Mouse (Mus musculus): ENCODE results near the gene Cenpu. TPM values are rescaled to one million over a fixed set of nuclear protein-coding genes. Genes with fewer than 3 reads are reported as not detected.

Gene Cenpu
- polyA plus RNA-seq, 1 experiment from 2014 or later: 8.8 TPM

GRCm38 (mm10) chr8:46617690-46618620 lies 66.1 kb downstream of the Cenpu start:
- H3K4me3 ChIP-seq (replicated peaks; ENCODE audit: low read length): peak overlapping the region; percentile 93
- H3K4me2 ChIP-seq (ENCODE audit: low read length): peak overlapping the region; percentile 67
- no peaks in the 10 kb centered on the region for H3K27me3 ChIP-seq (replicated peaks; ENCODE audit: control insufficient read depth, insufficient read depth, low read length)
- peak overlapping the region; percentile 97 for H3K9ac ChIP-seq (replicated peaks; ENCODE audit: low read depth, low read length)
- H3K9me3 ChIP-seq (ENCODE audit: control insufficient read depth, low read length): no peaks in the 10 kb centered on the region
- under 1% methylated on average over 38 of the region's 38 CpGs for WGBS
- peak overlapping the region; percentile 97 for H3K27ac ChIP-seq (ENCODE audit: low read length)
- ATAC-seq: peak; percentile 53
- no peaks in the 10 kb centered on the region for H3K36me3 ChIP-seq (ENCODE audit: control insufficient read depth, insufficient read depth)
- peaks cover 19% of the 10 kb centered on the region for H3K4me1 ChIP-seq (replicated peaks; ENCODE audit: control insufficient read depth, insufficient read depth, low read length)

DNA sequence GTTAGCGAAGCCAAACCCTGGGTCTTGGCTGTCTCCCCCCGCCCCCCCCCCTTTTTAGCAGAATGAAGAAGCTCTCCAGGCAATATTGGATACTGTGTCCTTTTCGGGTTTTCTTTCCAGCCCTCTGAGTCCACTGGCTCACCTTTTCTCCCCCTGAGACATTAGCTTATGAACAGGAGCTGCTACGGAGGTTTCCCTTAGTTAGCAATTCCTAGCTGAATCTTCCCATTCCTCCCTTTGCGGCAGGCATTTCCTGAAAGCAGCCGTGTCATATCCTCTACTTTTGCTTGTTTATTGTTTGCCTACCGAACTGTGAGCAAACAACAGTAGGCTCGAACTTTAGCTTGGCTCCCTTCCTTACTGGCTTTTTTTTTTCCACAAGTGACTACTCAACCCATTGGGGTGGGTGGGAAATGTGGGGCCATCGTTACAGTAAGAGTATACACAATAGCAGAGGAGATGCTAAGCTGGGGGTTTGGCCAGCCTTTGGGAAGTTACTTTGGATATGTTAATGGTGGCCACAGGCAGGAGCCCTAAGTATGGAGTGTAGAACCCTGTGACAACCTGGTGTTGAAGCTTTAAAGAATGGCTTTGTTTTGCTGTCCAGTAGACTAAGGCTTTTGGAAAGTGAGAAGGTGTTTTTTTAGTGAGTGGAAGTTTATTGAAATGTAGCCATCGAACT lies 67.0 kb downstream of the Cenpu start:
- no peaks in the 10 kb centered on the region for H3K9me3 ChIP-seq (ENCODE audit: control insufficient read depth, low read length)
- H3K36me3 ChIP-seq (ENCODE audit: control insufficient read depth, insufficient read depth): no peaks in the 10 kb centered on the region
- peak overlapping the region; percentile 67 for H3K4me2 ChIP-seq (ENCODE audit: low read length)
- H3K27me3 ChIP-seq (replicated peaks; ENCODE audit: control insufficient read depth, insufficient read depth, low read length): no peaks in the 10 kb centered on the region
- peak overlapping the region; percentile 93 for H3K4me3 ChIP-seq (replicated peaks; ENCODE audit: low read length)
- WGBS: 1% methylated on average over 10 of the region's 10 CpGs
- ATAC-seq: no peak
- H3K4me1 ChIP-seq (replicated peaks; ENCODE audit: control insufficient read depth, insufficient read depth, low read length): peaks cover 19% of the 10 kb centered on the region
- peak overlapping the region; percentile 97 for H3K9ac ChIP-seq (replicated peaks; ENCODE audit: low read depth, low read length)
- no peak overlapping the region for H3K27ac ChIP-seq (ENCODE audit: low read length)

DNA sequence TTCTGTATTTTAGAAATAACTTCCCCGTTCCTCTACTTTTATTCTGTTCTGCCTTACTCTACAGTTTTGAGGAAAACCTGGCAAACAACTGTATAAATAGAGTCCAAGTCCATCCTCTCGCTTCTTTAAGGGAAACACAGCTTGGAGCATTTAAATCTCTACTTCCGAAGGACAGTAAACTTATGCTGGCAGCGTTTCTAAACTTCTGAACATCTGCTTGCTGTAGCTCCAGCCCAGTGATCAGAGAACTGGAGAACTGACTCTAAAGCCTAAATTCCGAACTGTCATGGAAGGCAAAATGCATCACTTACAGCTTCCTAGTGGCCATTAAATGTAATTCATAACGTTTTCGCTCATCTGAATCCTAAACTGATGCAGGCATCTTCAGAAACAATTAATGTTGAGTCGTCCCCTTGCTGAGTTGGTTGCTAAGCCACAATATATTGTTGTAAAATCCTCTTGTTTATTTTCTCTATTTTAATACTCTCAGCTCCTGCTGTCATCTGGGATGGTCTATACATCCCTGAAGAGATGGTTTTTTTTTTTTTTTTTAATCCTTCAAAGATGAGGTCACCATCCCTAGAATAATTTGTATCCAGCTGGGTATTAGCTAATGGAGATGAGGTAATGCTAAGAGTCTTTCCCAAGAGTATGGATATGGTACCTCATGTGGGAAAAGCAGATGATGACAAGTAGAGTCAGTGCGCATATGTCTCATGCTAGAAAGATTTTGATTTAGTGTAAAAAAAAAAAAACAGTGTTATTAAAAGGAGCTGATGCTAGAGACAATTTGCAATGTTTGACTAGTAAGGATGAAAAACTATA lies 70.8 kb downstream of the Cenpu start:
- no peak overlapping the region for H3K9ac ChIP-seq (replicated peaks; ENCODE audit: low read depth, low read length)
- H3K27ac ChIP-seq (ENCODE audit: low read length): no peak overlapping the region
- no peaks in the 10 kb centered on the region for H3K9me3 ChIP-seq (ENCODE audit: control insufficient read depth, low read length)
- ATAC-seq: no peak
- H3K4me3 ChIP-seq (replicated peaks; ENCODE audit: low read length): no peak overlapping the region
- peaks cover 18% of the 10 kb centered on the region for H3K4me1 ChIP-seq (replicated peaks; ENCODE audit: control insufficient read depth, insufficient read depth, low read length)
- H3K4me2 ChIP-seq (ENCODE audit: low read length): no peak overlapping the region
- WGBS: 71% methylated on average over 9 of the region's 9 CpGs
- no peaks in the 10 kb centered on the region for H3K36me3 ChIP-seq (ENCODE audit: control insufficient read depth, insufficient read depth)
- H3K27me3 ChIP-seq (replicated peaks; ENCODE audit: control insufficient read depth, insufficient read depth, low read length): no peaks in the 10 kb centered on the region

DNA sequence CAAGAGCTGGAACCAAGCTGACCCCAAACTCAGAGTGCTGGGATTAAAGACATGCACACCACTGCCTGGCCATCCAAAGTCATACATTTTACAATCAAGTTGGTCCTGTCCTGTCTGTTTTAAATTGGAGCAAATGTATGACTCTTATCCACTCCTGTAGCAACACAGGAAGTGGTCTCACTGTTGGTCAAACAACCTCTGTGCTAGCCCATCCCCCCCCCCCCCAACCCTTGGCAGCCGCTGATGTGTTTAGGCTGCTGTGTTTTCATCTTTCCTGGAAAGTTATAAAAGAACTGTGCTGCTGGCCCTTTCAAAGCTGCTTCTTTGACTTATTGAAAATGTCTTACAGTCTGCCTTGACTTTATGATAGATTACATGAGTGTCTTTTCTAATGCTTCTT lies 73.3 kb downstream of the Cenpu start:
- H3K9ac ChIP-seq (replicated peaks; ENCODE audit: low read depth, low read length): no peak overlapping the region
- H3K4me2 ChIP-seq (ENCODE audit: low read length): no peak overlapping the region
- no peaks in the 10 kb centered on the region for H3K9me3 ChIP-seq (ENCODE audit: control insufficient read depth, low read length)
- no peak overlapping the region for H3K27ac ChIP-seq (ENCODE audit: low read length)
- no peak for ATAC-seq
- H3K4me1 ChIP-seq (replicated peaks; ENCODE audit: control insufficient read depth, insufficient read depth, low read length): 0 out of 2 replicates have a peak, but pooled peaks cover 2% of the 10 kb centered on the region
- no peak overlapping the region for H3K4me3 ChIP-seq (replicated peaks; ENCODE audit: low read length)
- WGBS: 72% methylated on average over 1 of the region's 1 CpGs
- H3K27me3 ChIP-seq (replicated peaks; ENCODE audit: control insufficient read depth, insufficient read depth, low read length): no peaks in the 10 kb centered on the region
- H3K36me3 ChIP-seq (ENCODE audit: control insufficient read depth, insufficient read depth): peaks cover 4% of the 10 kb centered on the region; the same call in 1 of the 2 replicates

GRCm38 (mm10) chr8:46626642-46627041 lies 74.8 kb downstream of the Cenpu start:
- WGBS: 98% methylated on average over 5 of the region's 5 CpGs
- H3K9me3 ChIP-seq (ENCODE audit: control insufficient read depth, low read length): no peaks in the 10 kb centered on the region
- no peak for ATAC-seq
- peaks cover 12% of the 10 kb centered on the region for H3K36me3 ChIP-seq (ENCODE audit: control insufficient read depth, insufficient read depth)
- no peak overlapping the region for H3K4me2 ChIP-seq (ENCODE audit: low read length)
- no peak overlapping the region for H3K9ac ChIP-seq (replicated peaks; ENCODE audit: low read depth, low read length)
- no peak overlapping the region for H3K27ac ChIP-seq (ENCODE audit: low read length)
- H3K27me3 ChIP-seq (replicated peaks; ENCODE audit: control insufficient read depth, insufficient read depth, low read length): no peaks in the 10 kb centered on the region
- H3K4me1 ChIP-seq (replicated peaks; ENCODE audit: control insufficient read depth, insufficient read depth, low read length): 0 out of 2 replicates have a peak, but pooled peaks cover 2% of the 10 kb centered on the region
- H3K4me3 ChIP-seq (replicated peaks; ENCODE audit: low read length): no peak overlapping the region

DNA sequence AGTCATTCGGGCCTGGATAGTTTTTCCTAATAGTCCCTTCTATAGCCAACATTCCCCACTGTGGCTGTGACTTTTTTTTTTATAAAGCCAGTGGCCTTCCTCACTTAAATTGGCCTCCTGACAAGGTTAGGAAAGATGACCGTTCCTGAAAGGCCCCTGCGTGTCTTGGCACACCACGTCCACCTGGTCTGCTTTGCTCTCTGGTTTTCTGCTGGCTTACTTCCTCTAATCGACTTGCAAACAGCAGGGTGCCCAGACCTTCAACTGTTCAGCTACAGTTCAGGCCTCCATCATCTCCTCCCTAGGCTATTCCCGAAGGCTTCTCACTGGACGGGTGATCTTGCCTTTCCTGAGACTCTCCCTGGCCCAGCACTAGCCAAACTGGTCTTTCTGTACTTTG lies 76.1 kb downstream of the Cenpu start:
- H3K27ac ChIP-seq (ENCODE audit: low read length): no peak overlapping the region
- H3K9me3 ChIP-seq (ENCODE audit: control insufficient read depth, low read length): no peaks in the 10 kb centered on the region
- no peak overlapping the region for H3K9ac ChIP-seq (replicated peaks; ENCODE audit: low read depth, low read length)
- no peak overlapping the region for H3K4me2 ChIP-seq (ENCODE audit: low read length)
- no peak overlapping the region for H3K4me3 ChIP-seq (replicated peaks; ENCODE audit: low read length)
- H3K4me1 ChIP-seq (replicated peaks; ENCODE audit: control insufficient read depth, insufficient read depth, low read length): 0 out of 2 replicates have a peak, but pooled peaks cover 2% of the 10 kb centered on the region
- no peak for ATAC-seq
- H3K36me3 ChIP-seq (ENCODE audit: control insufficient read depth, insufficient read depth): peaks cover 20% of the 10 kb centered on the region
- H3K27me3 ChIP-seq (replicated peaks; ENCODE audit: control insufficient read depth, insufficient read depth, low read length): no peaks in the 10 kb centered on the region
- 81% methylated on average over 7 of the region's 7 CpGs for WGBS

DNA sequence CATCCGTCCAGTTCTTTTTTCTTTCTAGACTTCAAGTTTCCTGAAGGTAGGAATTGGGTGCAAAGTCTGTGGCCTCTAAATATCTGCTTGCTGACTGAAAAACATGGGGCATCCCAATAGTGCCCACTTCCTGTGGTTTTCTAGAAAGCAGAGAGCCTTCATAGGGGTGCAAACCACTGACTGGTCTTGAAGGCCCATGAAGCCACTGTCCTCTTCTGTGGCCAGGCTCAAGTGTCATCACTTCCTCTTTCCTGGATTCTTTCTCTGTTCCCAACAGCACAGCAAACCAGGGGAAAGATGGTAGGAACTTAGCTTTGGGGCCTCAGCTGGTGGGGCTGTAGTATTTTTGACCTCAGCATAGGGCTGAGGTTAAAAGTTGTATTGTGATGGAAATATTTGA lies 76.8 kb downstream of the Cenpu start:
- no peaks in the 10 kb centered on the region for H3K9me3 ChIP-seq (ENCODE audit: control insufficient read depth, low read length)

More for the DNA sequence above, 76.8 kb downstream of the Cenpu start:
- 0 out of 2 replicates have a peak, but pooled peaks cover 2% of the 10 kb centered on the region for H3K4me1 ChIP-seq (replicated peaks; ENCODE audit: control insufficient read depth, insufficient read depth, low read length)
- WGBS: 94% methylated on average over 1 of the region's 1 CpGs
- no peaks in the 10 kb centered on the region for H3K27me3 ChIP-seq (replicated peaks; ENCODE audit: control insufficient read depth, insufficient read depth, low read length)
- H3K36me3 ChIP-seq (ENCODE audit: control insufficient read depth, insufficient read depth): peaks cover 25% of the 10 kb centered on the region
- no peak overlapping the region for H3K4me3 ChIP-seq (replicated peaks; ENCODE audit: low read length)
- no peak overlapping the region for H3K27ac ChIP-seq (ENCODE audit: low read length)
- no peak for ATAC-seq
- no peak overlapping the region for H3K9ac ChIP-seq (replicated peaks; ENCODE audit: low read depth, low read length)
- H3K4me2 ChIP-seq (ENCODE audit: low read length): no peak overlapping the region
